Mouse (Mus musculus) forebrain, embryonic 14.5 days (tissue): ENCODE data around the gene Pold4. TPM values are rescaled to one million over a fixed set of nuclear protein-coding genes. Genes with fewer than 3 reads are reported as not detected.
A peak's percentile ranks its signal among the peaks of the same experiment; 100 is the strongest.

Source experiments
- ATAC-seq: fragments of 200-750 bp; cut with Nextera tagmentation; 2 replicates; pipeline ENCODE4 v1.8.0; 2017; ENCODE audit warnings: mild to moderate bottlenecking, moderate library complexity
- DNase-seq: peaks from one replicate; pipeline ENCODE4 v3.0.0-alpha.2; 2015; ENCODE audit warnings: low spot score
- H3K27ac ChIP-seq: fragments of 300-500 bp; sonication (generic); 2 replicates; pipeline ENCODE4 v1.5.1; 2014; ENCODE audit warnings: low read depth, mild to moderate bottlenecking, control low read depth, low read length, moderate library complexity
- H3K27me3 ChIP-seq: fragments of 300-500 bp; sonication (generic); replicated peaks from 2 replicates; pipeline ENCODE4 v1.6.1; 2014; ENCODE audit warnings: low read length, control low read depth, mixed read lengths; ENCODE audit not compliant: control insufficient read depth, insufficient read depth
- H3K36me3 ChIP-seq: fragments of 300-500 bp; sonication (generic); 2 replicates; pipeline ENCODE4 v1.6.1; 2014; ENCODE audit warnings: low read length, control low read depth; ENCODE audit not compliant: control insufficient read depth, insufficient read depth
- H3K4me1 ChIP-seq: fragments of 300-500 bp; sonication (generic); 2 replicates; pipeline ENCODE4 v1.6.1; 2014; ENCODE audit warnings: antibody characterized with exemption, low read length, control low read depth; ENCODE audit not compliant: control insufficient read depth, insufficient read depth
- H3K4me2 ChIP-seq: fragments of 300-500 bp; sonication (generic); 2 replicates; pipeline ENCODE4 v1.6.1; 2014; ENCODE audit warnings: mild to moderate bottlenecking, control low read depth, low read length
- H3K4me3 ChIP-seq: fragments of 300-500 bp; sonication (generic); 2 replicates; pipeline ENCODE4 v1.5.1; 2014; ENCODE audit warnings: low read depth, low read length, control low read depth
- H3K9ac ChIP-seq: fragments of 300-500 bp; sonication (generic); 2 replicates; pipeline ENCODE4 v1.6.1; 2014; ENCODE audit warnings: mild to moderate bottlenecking, low read length, control low read depth, moderate library complexity
- H3K9me3 ChIP-seq: fragments of 300-500 bp; sonication (generic); replicated peaks from 2 replicates; pipeline ENCODE4 v1.6.1; 2016; ENCODE audit warnings: low read length, control low read depth, mixed read lengths; ENCODE audit not compliant: control insufficient read depth
- WGBS: fragments of 180-500 bp; shearing (Covaris S2); extraction: QIAGEN DNeasy Blood & Tissue Kit; methylation state at CpG from one replicate; pipeline ENCODE4 v1.1.7; 2014; 5-methylcytosine and 5-hydroxymethylcytosine counted together
- polyA plus RNA-seq: library from polyadenylated mRNA; unstranded; fragments of >200 nt; fragmentation: Nextera tagmentation; extraction: Ambion mirVana; gene quantifications from 2 replicates; pipeline ENCODE4 v1.2.1, GENCODE M21; 2014

The Pold4 gene
- polyA plus RNA-seq, 1 experiment from 2014 or later = 19.0 TPM

- DNase-seq (no peak), ATAC-seq (no peak)
- peaks cover 10% of the 10 kb centered on the region for H3K4me1 ChIP-seq
- 78% methylated on average over 6 of the region's 6 CpGs for WGBS
- no peak overlapping the region for H3K9ac ChIP-seq
- no peak overlapping the region for H3K27ac ChIP-seq
- H3K36me3 ChIP-seq = no peaks in the 10 kb centered on the region
- H3K9me3 ChIP-seq = no peaks in the 10 kb centered on the region
- no peak overlapping the region for H3K4me3 ChIP-seq
- H3K27me3 ChIP-seq = peaks cover 20% of the 10 kb centered on the region
- H3K4me2 ChIP-seq = no peak overlapping the region
Measured at GRCm38 (mm10) chr19:4219943-4220342, 11.8 kb upstream of the Pold4 start.

- Histone ChIP-seq H3K36me3 (no peaks in the 10 kb centered on the region), H3K9me3 (no peaks in the 10 kb centered on the region), H3K4me1 (peaks cover 6% of the 10 kb centered on the region; the same call in 1 of the 2 replicates), H3K4me2 (no peak overlapping the region), H3K4me3 (no peak overlapping the region), H3K27ac (no peak overlapping the region), H3K27me3 (peaks cover 17% of the 10 kb centered on the region), H3K9ac (no peak overlapping the region)
- no peak for ATAC-seq
- 45% methylated on average over 4 of the region's 4 CpGs for WGBS
- DNase-seq = no peak
Measured at GRCm38 (mm10) chr19:4220416-4220815, 11.3 kb upstream of the Pold4 start.

GRCm38 (mm10) chr19:4220957-4221743 is 10.5 kb upstream of the Pold4 start:
- Histone ChIP-seq H3K27me3 (peaks cover 10% of the 10 kb centered on the region), H3K9me3 (no peaks in the 10 kb centered on the region), H3K4me2 (no peak overlapping the region), H3K9ac (0 out of 2 replicates have a peak overlapping the region, but pooled peaks have one; percentile 13), H3K27ac (no peak overlapping the region), H3K4me1 (peaks cover 6% of the 10 kb centered on the region; the same call in 1 of the 2 replicates), H3K36me3 (no peaks in the 10 kb centered on the region), H3K4me3 (no peak overlapping the region)
- DNase-seq (peak; percentile 37), ATAC-seq (no peak)
- 52% methylated on average over 14 of the region's 14 CpGs for WGBS

GRCm38 (mm10) chr19:4222165-4222564 is 9.5 kb upstream of the Pold4 start:
- WGBS = 84% methylated on average over 11 of the region's 11 CpGs

GRCm38 (mm10) chr19:4226779-4227178 is 4.9 kb upstream of the Pold4 start:
- Histone ChIP-seq H3K4me2 (no peak overlapping the region), H3K4me3 (no peak overlapping the region), H3K36me3 (no peaks in the 10 kb centered on the region), H3K4me1 (0 out of 2 replicates have a peak, but pooled peaks cover 3% of the 10 kb centered on the region), H3K9me3 (no peaks in the 10 kb centered on the region), H3K27ac (no peak overlapping the region), H3K27me3 (no peaks in the 10 kb centered on the region; the same call in 1 of the 2 replicates), H3K9ac (no peak overlapping the region)
- ATAC-seq = no peak
- DNase-seq = no peak
- 88% methylated on average over 7 of the region's 7 CpGs for WGBS

More at GRCm38 (mm10) chr19:4222165-4222564, 9.5 kb upstream of the Pold4 start:
- H3K9ac ChIP-seq = peak overlapping the region; percentile 25; the same call in 1 of the 2 replicates
- H3K36me3 ChIP-seq = no peaks in the 10 kb centered on the region
- ATAC-seq = no peak
- H3K4me3 ChIP-seq = no peak overlapping the region
- H3K9me3 ChIP-seq = no peaks in the 10 kb centered on the region
- no peak for DNase-seq
- 0 out of 2 replicates have a peak, but pooled peaks cover 3% of the 10 kb centered on the region for H3K27me3 ChIP-seq
- no peak overlapping the region for H3K27ac ChIP-seq
- peaks cover 6% of the 10 kb centered on the region; the same call in 1 of the 2 replicates for H3K4me1 ChIP-seq
- H3K4me2 ChIP-seq = no peak overlapping the region

GRCm38 (mm10) chr19:4227446-4227845 is 4.3 kb upstream of the Pold4 start:
- no peak overlapping the region for H3K9ac ChIP-seq
- no peaks in the 10 kb centered on the region; the same call in 1 of the 2 replicates for H3K27me3 ChIP-seq
- no peak overlapping the region for H3K27ac ChIP-seq
- 64% methylated on average over 5 of the region's 5 CpGs for WGBS
- H3K4me2 ChIP-seq = no peak overlapping the region
- peaks cover 7% of the 10 kb centered on the region; the same call in 1 of the 2 replicates for H3K4me1 ChIP-seq
- no peaks in the 10 kb centered on the region for H3K9me3 ChIP-seq
- H3K4me3 ChIP-seq = no peak overlapping the region
- ATAC-seq = no peak
- no peak for DNase-seq
- no peaks in the 10 kb centered on the region for H3K36me3 ChIP-seq

GRCm38 (mm10) chr19:4227894-4228678 is 3.6 kb upstream of the Pold4 start:
- no peak overlapping the region for H3K4me3 ChIP-seq
- H3K27ac ChIP-seq = no peak overlapping the region
- WGBS = 17% methylated on average over 8 of the region's 8 CpGs
- peak; percentile 86 for DNase-seq
- no peaks in the 10 kb centered on the region; the same call in 1 of the 2 replicates for H3K27me3 ChIP-seq
- H3K9me3 ChIP-seq = no peaks in the 10 kb centered on the region
- no peak overlapping the region for H3K9ac ChIP-seq
- H3K4me2 ChIP-seq = no peak overlapping the region
- peak; percentile 43; the same call in 1 of the 2 replicates for ATAC-seq
- H3K4me1 ChIP-seq = peaks cover 7% of the 10 kb centered on the region; the same call in 1 of the 2 replicates
- H3K36me3 ChIP-seq = no peaks in the 10 kb centered on the region

- ATAC-seq (no peak), DNase-seq (no peak)
- Histone ChIP-seq H3K27me3 (no peaks in the 10 kb centered on the region; the same call in 1 of the 2 replicates), H3K9me3 (no peaks in the 10 kb centered on the region), H3K4me3 (no peak overlapping the region), H3K4me2 (no peak overlapping the region), H3K27ac (no peak overlapping the region), H3K9ac (no peak overlapping the region), H3K4me1 (peaks cover 7% of the 10 kb centered on the region; the same call in 1 of the 2 replicates), H3K36me3 (no peaks in the 10 kb centered on the region)
- 74% methylated on average over 4 of the region's 4 CpGs for WGBS
Measured at GRCm38 (mm10) chr19:4228891-4229290, 2.8 kb upstream of the Pold4 start.
